Mouse (Mus musculus): Measurements from ENCODE around the gene Fads3. TPM values are rescaled to one million over a fixed set of nuclear protein-coding genes. Genes with fewer than 3 reads are reported as not detected.

Fads3 gene
- total RNA-seq, 2 experiments from 2014 or later, result 0.76 to 1.8 TPM

DNA sequence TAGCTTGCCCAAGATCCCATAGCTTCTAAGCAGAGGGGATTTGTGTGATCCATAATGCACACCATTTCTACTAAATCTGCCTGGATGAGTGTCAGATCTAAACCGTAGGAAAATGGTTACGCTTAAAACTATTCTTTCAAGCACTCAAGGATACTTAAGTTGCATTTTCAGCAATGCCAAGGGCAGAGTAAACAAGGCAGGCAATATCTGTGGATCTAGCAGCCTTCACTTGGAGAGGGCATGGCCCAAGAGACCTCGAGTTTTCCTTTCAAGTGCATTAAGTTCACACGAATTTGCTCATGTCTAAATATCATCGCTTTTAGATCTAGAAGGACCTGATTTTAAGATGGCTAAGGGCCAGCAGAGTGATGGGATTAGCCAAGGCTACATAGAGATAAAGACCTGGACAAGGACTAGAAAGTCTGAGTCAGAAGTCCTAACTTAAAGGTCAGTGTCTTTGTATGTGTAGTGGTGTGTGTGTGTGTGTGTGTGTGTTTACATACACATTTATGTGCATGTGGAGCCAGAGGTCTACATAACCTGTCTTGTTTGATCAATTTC, 65.8 kb downstream of the Fads3 start:
- ATAC-seq (ENCODE audit: poor library complexity, severe bottlenecking), result no peak

DNA sequence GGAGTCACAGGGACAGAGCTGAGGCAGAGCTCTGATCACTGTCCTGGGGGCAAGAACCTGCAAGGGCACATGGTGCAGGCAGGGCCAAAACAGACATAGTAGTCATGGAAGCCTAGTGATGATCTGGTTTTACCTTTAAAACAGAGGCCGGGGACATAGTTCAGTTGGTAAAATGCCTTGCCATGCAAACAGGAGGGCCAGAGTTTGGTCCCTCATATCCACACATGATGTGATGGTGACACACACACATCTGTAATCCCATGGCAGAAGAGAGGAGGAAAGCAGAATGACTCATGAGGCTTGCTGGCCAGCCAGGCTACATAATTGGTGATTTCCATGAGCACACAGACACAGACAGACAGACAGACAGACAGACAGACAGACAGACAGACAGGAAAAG, 66.8 kb downstream of the Fads3 start:
- ATAC-seq (ENCODE audit: poor library complexity, severe bottlenecking), result no peak

DNA sequence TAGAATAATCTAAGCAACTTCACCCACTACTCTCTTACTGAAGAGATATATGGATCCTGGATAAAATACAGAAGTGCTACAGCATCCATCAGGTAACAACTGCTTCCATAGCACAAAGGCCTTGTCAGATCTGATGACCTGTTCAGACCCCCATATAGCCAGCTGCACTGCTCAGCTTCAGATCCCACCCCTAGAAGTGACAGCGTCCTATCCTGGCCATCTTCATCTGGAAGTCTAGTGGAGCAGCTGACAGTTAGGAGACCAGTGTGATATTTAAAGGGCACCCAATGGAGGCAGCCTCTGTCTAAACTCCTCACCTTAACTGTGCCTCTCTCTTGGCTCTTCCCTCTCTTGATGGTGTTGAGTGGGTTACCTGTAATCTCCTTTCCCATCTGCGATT, 67.3 kb downstream of the Fads3 start:
- no peak for ATAC-seq (ENCODE audit: poor library complexity, severe bottlenecking)

Other genes with a start within 250 kb of the Fads3 start
- not detected in 2 replicates for gene Scgb2a2, start 194.0 kb upstream of the Fads3 start, total RNA-seq (2015)
- not detected in 2 replicates for gene Scgb2a2, start 194.0 kb upstream of the Fads3 start, total RNA-seq (2017)
- 204 and 205 TPM in 2 replicates for gene Incenp, start 142.0 kb upstream of the Fads3 start, total RNA-seq (2015)
- 85.5 and 116 TPM in 2 replicates for gene Incenp, start 142.0 kb upstream of the Fads3 start, total RNA-seq (2017)
- 1,271 and 1,296 TPM in 2 replicates for gene Fth1, start 61.0 kb upstream of the Fads3 start, total RNA-seq (2015)
- 513 and 615 TPM in 2 replicates for gene Fth1, start 61.0 kb upstream of the Fads3 start, total RNA-seq (2017)
- not detected in 2 replicates for gene Best1, start 39.9 kb upstream of the Fads3 start, total RNA-seq (2015)
- gene Best1, start 39.9 kb upstream of the Fads3 start, total RNA-seq (2017), result not detected in 2 replicates
- 3.1 and 5.6 TPM in 2 replicates for gene Rab3il1, start 39.9 kb upstream of the Fads3 start, total RNA-seq (2015)
- 7.1 and 11.8 TPM in 2 replicates for gene Rab3il1, start 39.9 kb upstream of the Fads3 start, total RNA-seq (2017)
- 3.0 and 7.6 TPM in 2 replicates for gene Fads2, start 60.2 kb downstream of the Fads3 start, total RNA-seq (2015)
- gene Fads2, start 60.2 kb downstream of the Fads3 start, total RNA-seq (2017), result 3.1 and 4.3 TPM in 2 replicates
- 12.3 and 12.6 TPM in 2 replicates for gene Fads1, start 141.3 kb downstream of the Fads3 start, total RNA-seq (2015)
- gene Fads1, start 141.3 kb downstream of the Fads3 start, total RNA-seq (2017), result 5.3 and 9.6 TPM in 2 replicates
- gene Tmem258, start 162.4 kb downstream of the Fads3 start, total RNA-seq (2015), result 182 and 197 TPM in 2 replicates
- gene Tmem258, start 162.4 kb downstream of the Fads3 start, total RNA-seq (2017), result 163 and 204 TPM in 2 replicates
- gene Fen1, start 162.6 kb downstream of the Fads3 start, total RNA-seq (2015), result 30.7 and 33.9 TPM in 2 replicates
- 60.5 and 62.9 TPM in 2 replicates for gene Fen1, start 162.6 kb downstream of the Fads3 start, total RNA-seq (2017)
- gene Myrf, start 199.2 kb downstream of the Fads3 start, total RNA-seq (2015), result 0.22 and 0.27 TPM in 2 replicates
- 0.04 TPM in 1 of 2 replicates, not detected in the other for gene Myrf, start 199.2 kb downstream of the Fads3 start, total RNA-seq (2017)

All from megakaryocyte, adult 5-6 weeks (primary cell).